Mouse (Mus musculus) heart, embryonic 16.5 days (tissue): Measurements from ENCODE around the gene Fbxo34. TPM values are rescaled to one million over a fixed set of nuclear protein-coding genes. Genes with fewer than 3 reads are reported as not detected.

ENCODE experiments used
- ATAC-seq: fragments of 200-750 bp; cut with Nextera tagmentation; replicated peaks from 2 replicates; pipeline ENCODE4 v1.8.0; 2017; ENCODE audit warnings: moderate number of reproducible peaks; ENCODE audit not compliant: insufficient read depth, low FRiP score; ENCODE audit errors: extremely low read depth
- H3K27ac ChIP-seq: fragments of 300-500 bp; sonication (generic); 2 replicates; pipeline ENCODE4 v1.5.1; 2014; ENCODE audit warnings: mild to moderate bottlenecking, low read length, control low read depth, moderate library complexity
- H3K27me3 ChIP-seq: fragments of 300-500 bp; sonication (generic); 2 replicates; pipeline ENCODE4 v1.6.1; 2014; ENCODE audit warnings: low read length, mixed read lengths; ENCODE audit not compliant: control insufficient read depth, insufficient read depth
- H3K36me3 ChIP-seq: fragments of 300-500 bp; sonication (generic); 2 replicates; pipeline ENCODE4 v1.6.1; 2014; ENCODE audit not compliant: control insufficient read depth, insufficient read depth
- H3K4me1 ChIP-seq: fragments of 300-500 bp; sonication (generic); 2 replicates; pipeline ENCODE4 v1.6.1; 2014; ENCODE audit warnings: low read length, mixed read lengths; ENCODE audit not compliant: control insufficient read depth, insufficient read depth
- H3K4me2 ChIP-seq: fragments of 300-500 bp; sonication (generic); 2 replicates; pipeline ENCODE4 v1.6.1; 2014; ENCODE audit warnings: low read depth, mild to moderate bottlenecking, control low read depth, low read length
- H3K4me3 ChIP-seq: fragments of 300-500 bp; sonication (generic); 2 replicates; pipeline ENCODE4 v1.5.1; 2014; ENCODE audit warnings: mild to moderate bottlenecking, control low read depth, low read length
- H3K9ac ChIP-seq: fragments of 300-500 bp; sonication (generic); 2 replicates; pipeline ENCODE4 v1.6.1; 2014; ENCODE audit warnings: low read length, control low read depth
- H3K9me3 ChIP-seq: fragments of 300-500 bp; sonication (generic); replicated peaks from 2 replicates; pipeline ENCODE4 v1.6.1; 2016; ENCODE audit warnings: low read length; ENCODE audit not compliant: control insufficient read depth
- WGBS: fragments of 180-500 bp; shearing (Covaris S2); extraction: QIAGEN DNeasy Blood & Tissue Kit; methylation state at CpG from one replicate; pipeline ENCODE4 v1.1.7; 2014; 5-methylcytosine and 5-hydroxymethylcytosine counted together
- polyA plus RNA-seq: library from polyadenylated mRNA; unstranded; fragments of >200 nt; fragmentation: Nextera tagmentation; extraction: Ambion mirVana; gene quantifications from 2 replicates; pipeline ENCODE4 v1.2.1, GENCODE M21; 2015

Gene Fbxo34
- polyA plus RNA-seq, 1 experiment from 2014 or later: 16.7 TPM

DNA sequence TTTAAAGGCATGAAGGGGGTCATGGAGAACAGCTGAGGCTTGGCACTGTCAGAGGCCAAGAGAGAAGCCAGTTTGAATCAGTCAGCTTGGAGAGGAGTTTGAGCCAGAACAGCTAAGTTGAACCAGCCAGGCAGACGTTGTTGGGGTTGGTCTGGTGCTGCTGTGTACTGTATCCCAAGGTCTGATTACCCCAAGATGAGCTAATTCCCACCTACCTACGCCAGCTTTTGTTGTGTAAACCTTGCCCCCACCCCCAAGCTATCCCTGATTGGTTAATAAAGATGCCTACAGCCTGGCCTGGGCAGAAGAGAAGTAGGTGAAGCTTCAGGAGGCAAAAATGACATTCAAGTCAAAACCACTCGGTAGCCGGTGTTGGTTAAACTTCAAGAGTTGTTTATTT lies 27.8 kb upstream of the Fbxo34 start:
- H3K9ac ChIP-seq: no peak overlapping the region
- no peak overlapping the region for H3K4me2 ChIP-seq
- no peak overlapping the region for H3K27ac ChIP-seq
- no peak overlapping the region for H3K4me3 ChIP-seq
- WGBS: 70% methylated on average over 4 of the region's 4 CpGs
- no peaks in the 10 kb centered on the region for H3K9me3 ChIP-seq
- H3K27me3 ChIP-seq: no peaks in the 10 kb centered on the region
- H3K36me3 ChIP-seq: no peaks in the 10 kb centered on the region
- H3K4me1 ChIP-seq: peaks cover 3% of the 10 kb centered on the region
- no peak for ATAC-seq

DNA sequence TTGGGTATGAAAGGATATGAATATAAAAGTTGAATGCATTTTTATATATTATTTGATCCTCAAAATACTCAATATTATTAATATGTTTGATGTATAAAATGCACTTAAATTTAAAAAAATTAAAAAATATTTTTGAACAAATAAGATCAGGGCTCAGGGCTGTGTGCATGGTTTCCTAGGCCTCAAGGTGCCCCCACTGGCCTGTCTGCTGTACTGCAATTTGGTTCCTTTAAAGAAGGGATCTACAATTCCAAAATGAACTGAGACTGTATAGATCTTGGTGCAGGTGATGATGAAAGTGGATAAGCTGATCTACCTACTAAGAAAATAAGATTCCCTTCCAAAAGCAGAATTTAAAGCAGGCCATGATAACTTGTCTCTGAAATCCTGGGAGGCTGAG lies 17.2 kb upstream of the Fbxo34 start:
- H3K9me3 ChIP-seq: no peaks in the 10 kb centered on the region
- ATAC-seq: no peak

DNA sequence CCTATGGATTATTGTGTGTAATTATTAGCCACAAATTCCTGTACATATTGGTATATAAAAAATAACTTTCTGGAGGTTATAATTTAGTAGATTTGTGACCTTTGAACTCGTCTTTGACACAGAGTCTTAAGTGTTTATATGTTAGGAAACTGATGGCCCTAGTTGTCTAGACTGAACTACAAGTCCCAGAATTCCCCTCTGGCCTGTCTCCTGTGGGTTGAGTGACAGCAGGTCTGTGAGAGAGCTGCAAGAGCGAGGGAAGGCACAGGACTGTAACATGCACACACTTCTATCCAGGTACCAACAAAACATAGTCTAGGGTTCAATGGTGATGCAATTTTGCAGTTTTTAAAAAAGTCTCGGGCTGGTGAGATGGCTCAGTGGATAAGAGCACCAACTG lies 11.3 kb upstream of the Fbxo34 start:
- Histone ChIP-seq H3K27me3 (no peaks in the 10 kb centered on the region), H3K9me3 (peaks cover 4% of the 10 kb centered on the region; the same call in 1 of the 2 replicates), H3K4me3 (no peak overlapping the region), H3K4me2 (no peak overlapping the region), H3K27ac (no peak overlapping the region), H3K36me3 (no peaks in the 10 kb centered on the region), H3K4me1 (no peaks in the 10 kb centered on the region), H3K9ac (no peak overlapping the region)
- no peak for ATAC-seq
- WGBS: 52% methylated on average over 3 of the region's 3 CpGs

More for the DNA sequence above, 17.2 kb upstream of the Fbxo34 start:
- Histone ChIP-seq H3K27ac (no peak overlapping the region), H3K4me1 (no peaks in the 10 kb centered on the region), H3K4me2 (no peak overlapping the region), H3K36me3 (no peaks in the 10 kb centered on the region), H3K9ac (no peak overlapping the region), H3K27me3 (no peaks in the 10 kb centered on the region), H3K4me3 (no peak overlapping the region)

DNA sequence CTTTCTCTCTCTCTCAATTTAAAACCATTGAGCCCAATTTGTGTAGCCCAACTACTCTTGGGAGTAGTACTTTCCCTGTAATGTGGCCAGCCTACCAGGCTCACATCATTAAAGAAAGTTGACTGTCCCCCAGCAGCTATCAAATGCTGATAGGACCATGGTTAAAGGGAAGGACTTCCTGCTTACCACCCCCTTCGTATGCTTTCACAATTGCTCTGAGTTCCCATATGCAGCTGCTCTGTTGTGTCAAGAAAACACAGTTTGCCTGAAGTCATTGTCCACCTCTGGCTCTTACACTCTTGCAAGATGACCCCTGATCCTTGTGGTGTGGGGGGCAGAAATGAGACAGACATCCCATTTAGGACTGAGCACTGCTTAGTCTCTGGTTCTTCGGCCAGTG lies 5.3 kb upstream of the Fbxo34 start:
- H3K4me1 ChIP-seq: no peaks in the 10 kb centered on the region
- no peak overlapping the region for H3K4me3 ChIP-seq
- WGBS: 59% methylated on average over 2 of the region's 2 CpGs
- H3K4me2 ChIP-seq: peak overlapping the region; percentile 5; the same call in 1 of the 2 replicates
- H3K27me3 ChIP-seq: no peaks in the 10 kb centered on the region; the same call in 1 of the 2 replicates
- H3K9ac ChIP-seq: no peak overlapping the region
- ATAC-seq: no peak
- H3K36me3 ChIP-seq: no peaks in the 10 kb centered on the region
- peaks cover 4% of the 10 kb centered on the region; the same call in 1 of the 2 replicates for H3K9me3 ChIP-seq
- H3K27ac ChIP-seq: peak overlapping the region; percentile 61

DNA sequence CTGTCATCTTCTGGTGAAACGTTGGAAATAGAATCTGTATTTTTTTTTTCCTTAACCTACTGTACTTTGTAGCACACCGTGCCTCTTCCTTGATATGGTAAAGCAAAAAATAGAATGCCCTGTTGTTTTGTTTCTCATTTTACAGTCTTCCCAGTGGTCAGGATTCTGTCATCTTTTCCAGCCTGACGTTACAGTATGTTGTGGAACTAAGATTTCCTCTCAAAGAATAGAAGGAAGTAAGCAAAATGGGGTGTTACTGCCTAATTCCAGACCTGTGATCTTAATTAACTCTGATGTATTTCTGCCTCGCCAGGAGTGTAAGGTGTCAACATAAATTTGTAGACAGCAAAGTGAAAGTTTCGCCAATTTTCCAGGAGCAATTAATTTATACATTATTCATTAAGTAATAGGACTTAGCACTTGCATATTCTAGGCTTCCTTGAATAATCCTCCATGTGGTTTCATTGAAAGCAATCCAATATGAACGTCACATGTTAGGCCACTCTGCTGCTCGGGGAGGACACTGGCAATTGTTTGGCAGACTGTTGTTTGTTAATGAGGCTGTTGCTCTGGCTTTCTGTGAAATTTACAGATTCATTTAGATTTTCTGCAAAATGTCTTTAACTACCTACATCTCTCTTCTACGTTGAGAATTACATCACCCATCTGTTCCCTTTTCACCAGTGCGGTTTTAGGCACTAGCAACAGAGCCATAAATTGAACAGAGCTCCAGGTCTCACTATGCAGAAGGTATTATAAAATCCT lies 4.7 kb upstream of the Fbxo34 start:
- 57% methylated on average over 9 of the region's 9 CpGs for WGBS
- no peak overlapping the region for H3K4me2 ChIP-seq
- no peak overlapping the region for H3K9ac ChIP-seq

DNA sequence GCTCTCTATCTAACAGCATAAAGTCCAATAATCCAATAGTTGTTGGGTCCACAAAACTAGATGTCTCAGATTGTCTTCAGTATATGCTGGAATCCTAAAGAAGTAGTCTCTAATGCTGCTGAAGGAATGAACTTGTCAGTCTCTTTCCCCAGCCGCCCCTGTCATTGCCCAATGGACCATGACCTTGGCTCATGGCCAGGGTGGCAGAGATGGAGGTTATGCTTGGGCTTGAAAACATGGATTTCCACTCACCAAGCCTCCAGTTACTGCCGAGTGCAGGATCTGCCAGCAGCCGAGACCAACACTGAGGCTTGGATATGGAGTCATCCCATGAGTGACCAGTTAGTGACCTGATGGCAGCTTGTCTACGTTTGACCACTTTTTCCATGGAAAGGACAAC lies 9.3 kb downstream of the Fbxo34 start:
- no peak overlapping the region for H3K27ac ChIP-seq
- H3K27me3 ChIP-seq: no peaks in the 10 kb centered on the region; the same call in 1 of the 2 replicates
- no peak for ATAC-seq
- H3K9me3 ChIP-seq: no peaks in the 10 kb centered on the region
- no peaks in the 10 kb centered on the region for H3K36me3 ChIP-seq
- 75% methylated on average over 4 of the region's 4 CpGs for WGBS
- H3K4me3 ChIP-seq: no peak overlapping the region
- no peak overlapping the region for H3K4me2 ChIP-seq
- no peak overlapping the region for H3K9ac ChIP-seq
- H3K4me1 ChIP-seq: no peaks in the 10 kb centered on the region

More for the DNA sequence above, 4.7 kb upstream of the Fbxo34 start:
- no peaks in the 10 kb centered on the region for H3K36me3 ChIP-seq
- no peaks in the 10 kb centered on the region for H3K4me1 ChIP-seq
- no peaks in the 10 kb centered on the region for H3K9me3 ChIP-seq
- ATAC-seq: no peak
- H3K27me3 ChIP-seq: no peaks in the 10 kb centered on the region; the same call in 1 of the 2 replicates
- H3K27ac ChIP-seq: peak overlapping the region; percentile 61
- H3K4me3 ChIP-seq: no peak overlapping the region

DNA sequence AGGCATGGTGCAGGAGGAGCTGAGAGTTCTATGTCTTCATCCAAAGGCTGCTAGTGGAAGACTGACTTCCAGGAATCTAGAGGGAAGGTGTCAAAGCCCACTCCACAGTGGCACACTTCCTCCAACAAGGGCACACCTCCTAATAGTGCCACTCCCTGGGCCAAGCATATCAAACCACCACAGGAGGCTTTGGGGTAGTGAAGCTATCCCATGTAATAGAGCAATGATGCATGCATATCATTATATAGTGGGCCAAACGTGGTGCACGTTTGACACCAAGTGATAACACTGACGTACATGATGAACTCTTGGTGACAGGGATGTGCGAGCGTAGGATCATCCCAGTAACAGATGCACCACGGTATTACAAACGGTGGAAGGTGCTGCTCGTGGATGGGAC lies 11.8 kb downstream of the Fbxo34 start:
- Histone ChIP-seq H3K9me3 (no peaks in the 10 kb centered on the region), H3K4me1 (no peaks in the 10 kb centered on the region), H3K4me3 (no peak overlapping the region), H3K9ac (no peak overlapping the region), H3K27ac (no peak overlapping the region), H3K36me3 (no peaks in the 10 kb centered on the region), H3K27me3 (no peaks in the 10 kb centered on the region; the same call in 1 of the 2 replicates), H3K4me2 (no peak overlapping the region)
- ATAC-seq: no peak
- WGBS: 79% methylated on average over 8 of the region's 8 CpGs

DNA sequence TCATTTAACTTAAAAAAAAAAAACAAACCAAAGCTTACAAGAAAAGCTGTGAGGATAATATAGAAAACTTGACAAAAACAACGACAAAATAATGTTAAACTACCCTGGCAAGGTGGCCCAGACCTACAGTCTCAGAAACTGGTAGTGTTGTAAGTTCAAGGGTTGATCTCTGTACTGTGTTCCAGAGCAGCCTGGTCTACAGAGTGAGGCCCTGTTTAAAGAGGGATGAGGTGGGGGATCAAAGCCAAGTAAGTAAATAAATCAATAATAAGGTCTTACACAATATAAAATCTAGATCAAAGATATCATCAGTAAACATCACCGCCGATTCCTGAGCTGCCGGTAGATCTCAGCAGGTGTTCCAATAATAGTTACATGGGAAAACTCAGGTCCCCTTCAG lies 12.2 kb downstream of the Fbxo34 start:
- no peaks in the 10 kb centered on the region for H3K36me3 ChIP-seq
- H3K27ac ChIP-seq: no peak overlapping the region
- H3K9ac ChIP-seq: no peak overlapping the region
- H3K4me1 ChIP-seq: no peaks in the 10 kb centered on the region
- no peak overlapping the region for H3K4me3 ChIP-seq
- no peak overlapping the region for H3K4me2 ChIP-seq
- no peak for ATAC-seq
- no peaks in the 10 kb centered on the region for H3K9me3 ChIP-seq
- 70% methylated on average over 4 of the region's 4 CpGs for WGBS
- no peaks in the 10 kb centered on the region; the same call in 1 of the 2 replicates for H3K27me3 ChIP-seq

DNA sequence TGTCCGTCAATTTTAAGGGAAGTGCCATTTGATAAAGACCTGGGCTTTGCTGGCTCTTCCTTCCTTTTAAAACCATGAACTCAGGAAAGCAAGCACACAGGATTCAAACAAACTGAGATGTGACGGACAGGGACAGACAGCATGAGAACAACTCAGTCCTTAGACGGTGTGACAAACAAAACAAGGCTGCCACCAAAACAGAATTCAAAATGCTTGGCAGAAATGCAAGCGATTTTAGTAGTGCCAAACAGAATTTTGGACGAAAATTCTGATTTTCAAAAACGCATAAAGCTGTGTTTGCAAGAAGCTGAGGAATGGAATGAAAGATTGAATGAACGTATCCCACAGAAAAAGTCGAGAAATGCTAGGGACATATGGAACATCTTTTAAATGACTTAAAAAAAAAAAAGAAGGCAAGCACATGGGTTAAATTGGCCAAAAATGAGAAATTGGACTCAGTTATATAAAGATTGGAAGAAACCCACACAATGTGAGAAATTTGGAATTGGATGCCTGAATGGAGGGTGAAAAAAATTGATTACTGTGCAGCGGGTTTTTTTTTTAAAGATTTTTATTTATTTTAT lies 12.7 kb downstream of the Fbxo34 start:
- Histone ChIP-seq H3K4me2 (no peak overlapping the region), H3K4me3 (no peak overlapping the region), H3K27me3 (no peaks in the 10 kb centered on the region; the same call in 1 of the 2 replicates), H3K27ac (no peak overlapping the region), H3K36me3 (no peaks in the 10 kb centered on the region), H3K9ac (no peak overlapping the region), H3K9me3 (no peaks in the 10 kb centered on the region), H3K4me1 (no peaks in the 10 kb centered on the region)
- WGBS: 73% methylated on average over 9 of the region's 9 CpGs
- no peak for ATAC-seq
